Mouse (Mus musculus): ENCODE data around the gene Copg1. TPM values are rescaled to one million over a fixed set of nuclear protein-coding genes. Genes with fewer than 3 reads are reported as not detected.

Gene Copg1
- polyA plus RNA-seq, 1 experiment: 73.3 TPM

DNA sequence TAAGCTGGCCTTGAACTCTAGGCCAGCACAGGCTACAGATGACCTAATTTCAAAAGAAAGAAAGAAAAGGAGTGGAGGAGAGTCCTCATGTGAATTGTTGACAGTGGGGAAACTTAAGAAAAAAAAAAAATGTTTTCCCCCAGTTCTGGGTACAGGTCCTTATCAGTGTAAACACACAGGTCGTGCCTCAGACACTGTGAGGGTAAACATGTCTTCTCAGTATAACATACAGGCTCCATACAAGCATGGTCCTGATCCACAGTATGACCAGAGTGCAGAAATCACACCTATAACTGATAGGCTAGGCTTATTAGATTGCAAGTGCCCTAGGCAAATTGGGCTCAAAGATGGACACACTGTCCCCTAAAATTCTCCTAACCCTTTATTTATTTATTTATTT, 17.2 kb upstream of the Copg1 start:
- Histone ChIP-seq H3K4me3 (ENCODE audit: low read depth, low read length) (no peak overlapping the region), H3K4me1 (ENCODE audit: control insufficient read depth, insufficient read depth, low read length) (peaks cover 1% of the 10 kb centered on the region), H3K9me3 (replicated peaks; ENCODE audit: control insufficient read depth, insufficient read depth, low read length, poor library complexity, severe bottlenecking) (no peaks in the 10 kb centered on the region), H3K9ac (ENCODE audit: low read depth, poor library complexity, severe bottlenecking) (no peak overlapping the region), H3K27me3 (ENCODE audit: control insufficient read depth, insufficient read depth, low read length, poor library complexity, severe bottlenecking) (no peaks in the 10 kb centered on the region), H3K27ac (ENCODE audit: insufficient read depth, low read length) (no peak overlapping the region), H3K36me3 (ENCODE audit: control insufficient read depth, insufficient read depth, low read length, poor library complexity, severe bottlenecking) (no peaks in the 10 kb centered on the region)
- no peak for TF ChIP-seq EP300 (IDR thresholded peaks at IDR 0.05; ENCODE audit: insufficient read depth, low read depth, low read length)
- TF ChIP-seq CTCF (IDR thresholded peaks at IDR 0.05; ENCODE audit: low read depth, low read length): no peak
- no peak for TF ChIP-seq POLR2A (IDR thresholded peaks at IDR 0.05; ENCODE audit: insufficient read depth, low read length)

DNA sequence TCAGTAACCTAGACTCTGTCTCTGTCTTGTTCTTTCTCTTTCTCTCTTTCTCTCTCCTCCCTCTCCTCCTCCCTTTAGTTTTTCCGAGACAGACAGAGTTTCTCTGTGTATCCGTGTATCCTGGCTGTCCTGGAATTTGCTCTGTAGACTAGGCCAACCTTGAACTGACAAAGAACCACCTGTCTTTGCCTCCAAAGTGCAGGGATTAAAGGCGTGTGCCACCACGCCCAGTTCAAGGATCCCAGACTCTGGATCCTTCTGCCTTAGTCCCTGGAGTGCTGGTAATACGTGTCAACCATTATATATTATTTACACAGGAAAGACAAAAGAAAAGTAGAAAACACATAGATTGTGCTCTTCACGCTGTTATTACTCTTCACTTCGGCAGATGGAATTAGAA, 16.4 kb upstream of the Copg1 start:
- no peak for TF ChIP-seq EP300 (IDR thresholded peaks at IDR 0.05; ENCODE audit: insufficient read depth, low read depth, low read length)
- no peak for TF ChIP-seq POLR2A (IDR thresholded peaks at IDR 0.05; ENCODE audit: insufficient read depth, low read length)
- TF ChIP-seq CTCF (IDR thresholded peaks at IDR 0.05; ENCODE audit: low read depth, low read length): no peak
- Histone ChIP-seq H3K36me3 (ENCODE audit: control insufficient read depth, insufficient read depth, low read length, poor library complexity, severe bottlenecking) (no peaks in the 10 kb centered on the region), H3K27me3 (ENCODE audit: control insufficient read depth, insufficient read depth, low read length, poor library complexity, severe bottlenecking) (no peaks in the 10 kb centered on the region), H3K4me3 (ENCODE audit: low read depth, low read length) (no peak overlapping the region), H3K27ac (ENCODE audit: insufficient read depth, low read length) (no peak overlapping the region), H3K9me3 (replicated peaks; ENCODE audit: control insufficient read depth, insufficient read depth, low read length, poor library complexity, severe bottlenecking) (no peaks in the 10 kb centered on the region), H3K4me1 (ENCODE audit: control insufficient read depth, insufficient read depth, low read length) (peaks cover 1% of the 10 kb centered on the region), H3K9ac (ENCODE audit: low read depth, poor library complexity, severe bottlenecking) (no peak overlapping the region)

DNA sequence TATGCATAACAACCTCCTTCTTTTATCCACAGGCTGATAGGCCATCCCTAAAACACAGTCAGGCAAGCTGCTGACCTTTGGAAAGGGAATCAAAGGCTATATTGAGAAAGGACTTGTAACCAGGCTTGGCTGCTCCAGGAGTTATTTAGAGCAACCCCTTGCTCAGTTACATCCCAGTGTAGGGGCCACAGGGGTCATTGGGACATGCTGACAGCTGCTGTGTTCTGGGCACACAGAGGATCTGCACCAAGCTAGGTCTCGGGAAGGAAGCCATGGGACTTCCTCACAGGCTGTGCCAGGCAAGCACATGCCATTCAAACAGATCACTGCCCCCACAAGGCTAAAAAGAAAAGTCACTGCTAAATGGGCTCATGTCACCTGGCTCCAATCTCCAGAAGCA, 14.5 kb upstream of the Copg1 start:
- TF ChIP-seq EP300 (IDR thresholded peaks at IDR 0.05; ENCODE audit: insufficient read depth, low read depth, low read length) (no peak), CTCF (IDR thresholded peaks at IDR 0.05; ENCODE audit: low read depth, low read length) (no peak), POLR2A (IDR thresholded peaks at IDR 0.05; ENCODE audit: insufficient read depth, low read length) (no peak)
- Histone ChIP-seq H3K9ac (ENCODE audit: low read depth, poor library complexity, severe bottlenecking) (no peak overlapping the region), H3K4me1 (ENCODE audit: control insufficient read depth, insufficient read depth, low read length) (no peaks in the 10 kb centered on the region), H3K4me3 (ENCODE audit: low read depth, low read length) (no peak overlapping the region), H3K27me3 (ENCODE audit: control insufficient read depth, insufficient read depth, low read length, poor library complexity, severe bottlenecking) (no peaks in the 10 kb centered on the region), H3K27ac (ENCODE audit: insufficient read depth, low read length) (no peak overlapping the region), H3K9me3 (replicated peaks; ENCODE audit: control insufficient read depth, insufficient read depth, low read length, poor library complexity, severe bottlenecking) (no peaks in the 10 kb centered on the region), H3K36me3 (ENCODE audit: control insufficient read depth, insufficient read depth, low read length, poor library complexity, severe bottlenecking) (no peaks in the 10 kb centered on the region)

DNA sequence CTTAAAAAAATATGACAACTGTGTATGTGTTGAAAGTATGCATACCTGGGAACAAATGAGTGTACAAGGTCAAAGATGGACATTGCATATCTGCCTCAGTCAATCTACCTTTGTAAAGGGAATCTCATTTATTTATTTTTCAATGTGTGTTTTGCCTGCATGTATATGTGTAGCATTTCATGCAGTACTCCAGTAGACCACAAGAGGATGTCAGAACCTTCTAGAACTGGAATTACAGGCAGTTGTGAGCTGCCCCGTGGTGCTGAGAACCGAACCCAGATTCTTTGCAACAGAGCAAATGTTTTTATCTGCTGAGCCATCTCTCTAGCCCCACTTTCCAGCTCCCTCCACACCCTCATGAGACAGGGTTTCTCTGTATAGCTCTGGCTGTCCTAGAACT, 13.7 kb upstream of the Copg1 start:
- H3K36me3 ChIP-seq (ENCODE audit: control insufficient read depth, insufficient read depth, low read length, poor library complexity, severe bottlenecking): no peaks in the 10 kb centered on the region
- H3K9me3 ChIP-seq (replicated peaks; ENCODE audit: control insufficient read depth, insufficient read depth, low read length, poor library complexity, severe bottlenecking): no peaks in the 10 kb centered on the region
- TF ChIP-seq POLR2A (IDR thresholded peaks at IDR 0.05; ENCODE audit: insufficient read depth, low read length) (no peak), CTCF (IDR thresholded peaks at IDR 0.05; ENCODE audit: low read depth, low read length) (no peak), EP300 (IDR thresholded peaks at IDR 0.05; ENCODE audit: insufficient read depth, low read depth, low read length) (no peak)
- H3K27me3 ChIP-seq (ENCODE audit: control insufficient read depth, insufficient read depth, low read length, poor library complexity, severe bottlenecking): no peaks in the 10 kb centered on the region
- no peak overlapping the region for H3K27ac ChIP-seq (ENCODE audit: insufficient read depth, low read length)
- no peaks in the 10 kb centered on the region for H3K4me1 ChIP-seq (ENCODE audit: control insufficient read depth, insufficient read depth, low read length)
- H3K4me3 ChIP-seq (ENCODE audit: low read depth, low read length): no peak overlapping the region
- H3K9ac ChIP-seq (ENCODE audit: low read depth, poor library complexity, severe bottlenecking): no peak overlapping the region

DNA sequence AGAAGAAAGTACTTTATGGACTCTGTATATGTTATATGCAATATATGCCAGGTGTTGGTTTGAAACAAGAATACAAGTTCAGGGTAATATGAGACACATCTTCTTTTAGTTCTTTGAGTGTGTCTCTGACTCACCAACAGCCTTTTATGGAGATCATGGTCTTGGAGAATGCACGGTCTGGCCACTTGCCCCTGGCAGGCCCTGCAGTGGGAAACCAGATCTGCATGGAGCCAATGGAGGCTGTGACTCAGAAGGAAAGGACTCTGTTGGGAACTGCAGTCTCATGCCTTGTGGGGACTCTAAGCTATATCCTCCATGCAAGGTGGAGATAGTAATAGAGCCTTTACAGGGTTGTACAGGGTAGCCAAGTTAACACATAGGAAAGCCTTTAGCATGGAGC, 12.5 kb upstream of the Copg1 start:
- H3K9ac ChIP-seq (ENCODE audit: low read depth, poor library complexity, severe bottlenecking): no peak overlapping the region
- no peak overlapping the region for H3K27ac ChIP-seq (ENCODE audit: insufficient read depth, low read length)
- no peaks in the 10 kb centered on the region for H3K4me1 ChIP-seq (ENCODE audit: control insufficient read depth, insufficient read depth, low read length)
- TF ChIP-seq CTCF (IDR thresholded peaks at IDR 0.05; ENCODE audit: low read depth, low read length): no peak
- TF ChIP-seq EP300 (IDR thresholded peaks at IDR 0.05; ENCODE audit: insufficient read depth, low read depth, low read length): no peak
- TF ChIP-seq POLR2A (IDR thresholded peaks at IDR 0.05; ENCODE audit: insufficient read depth, low read length): no peak
- no peaks in the 10 kb centered on the region for H3K36me3 ChIP-seq (ENCODE audit: control insufficient read depth, insufficient read depth, low read length, poor library complexity, severe bottlenecking)
- no peaks in the 10 kb centered on the region for H3K9me3 ChIP-seq (replicated peaks; ENCODE audit: control insufficient read depth, insufficient read depth, low read length, poor library complexity, severe bottlenecking)
- H3K27me3 ChIP-seq (ENCODE audit: control insufficient read depth, insufficient read depth, low read length, poor library complexity, severe bottlenecking): no peaks in the 10 kb centered on the region
- no peak overlapping the region for H3K4me3 ChIP-seq (ENCODE audit: low read depth, low read length)

DNA sequence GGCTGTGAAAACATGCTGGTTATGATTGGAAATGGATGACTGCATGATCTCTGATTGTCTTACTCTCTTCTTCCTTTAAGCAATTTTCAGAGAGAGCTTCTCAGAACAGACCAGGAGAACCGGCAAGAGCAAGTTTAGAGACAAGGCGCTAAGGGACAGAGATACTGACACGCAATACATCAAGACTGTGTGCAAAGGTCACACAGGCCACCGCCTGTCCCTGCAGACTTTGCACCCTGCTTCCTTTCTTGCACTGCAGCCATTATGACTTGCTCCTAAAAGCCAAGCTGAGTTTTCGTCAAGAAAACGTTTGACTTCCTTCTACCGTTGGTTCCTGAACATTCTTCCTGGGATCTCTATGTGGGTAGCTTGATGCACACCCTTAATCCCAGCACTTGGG, 12.1 kb upstream of the Copg1 start:
- no peak overlapping the region for H3K9ac ChIP-seq (ENCODE audit: low read depth, poor library complexity, severe bottlenecking)
- H3K36me3 ChIP-seq (ENCODE audit: control insufficient read depth, insufficient read depth, low read length, poor library complexity, severe bottlenecking): no peaks in the 10 kb centered on the region
- no peaks in the 10 kb centered on the region for H3K27me3 ChIP-seq (ENCODE audit: control insufficient read depth, insufficient read depth, low read length, poor library complexity, severe bottlenecking)
- TF ChIP-seq CTCF (IDR thresholded peaks at IDR 0.05; ENCODE audit: low read depth, low read length) (no peak), POLR2A (IDR thresholded peaks at IDR 0.05; ENCODE audit: insufficient read depth, low read length) (no peak), EP300 (IDR thresholded peaks at IDR 0.05; ENCODE audit: insufficient read depth, low read depth, low read length) (no peak)
- H3K4me3 ChIP-seq (ENCODE audit: low read depth, low read length): no peak overlapping the region
- no peak overlapping the region for H3K27ac ChIP-seq (ENCODE audit: insufficient read depth, low read length)
- no peaks in the 10 kb centered on the region for H3K4me1 ChIP-seq (ENCODE audit: control insufficient read depth, insufficient read depth, low read length)
- no peaks in the 10 kb centered on the region for H3K9me3 ChIP-seq (replicated peaks; ENCODE audit: control insufficient read depth, insufficient read depth, low read length, poor library complexity, severe bottlenecking)

Data from ES-Bruce4 (cell line).